Mouse (Mus musculus) adrenal gland, postnatal 10 days (tissue): ENCODE measurements around the gene Carm1. TPM values are rescaled to one million over a fixed set of nuclear protein-coding genes. Genes with fewer than 3 reads are reported as not detected.
"Not testable (repeated sequence)": the region's sequence is repeated elsewhere in the genome, so short reads cannot be mapped to it uniquely, and the experiment has no call there.

ENCODE experiments used
- DNase-seq: peaks from one replicate; pipeline ENCODE4 v3.0.0; 2021; ENCODE audit warnings: mixed read lengths
- long read RNA-seq, 2 experiments: library from polyadenylated mRNA; stranded (forward); transcript quantifications; one replicate each; pipeline ENCODE4 v2.0.0; 2021
- total RNA-seq, 2 experiments: library from RNA; stranded (reverse); gene quantifications; 2 replicates each; pipeline ENCODE4 v1.2.3; 2021

Gene Carm1
- total RNA-seq = 10 to 100 TPM; 45.1 to 65.4 TPM
- long read RNA-seq, experiment 1, transcript Carm1-201 (16 exons, 3,220 nt) = major isoform, 6 of 26 reads
- long read RNA-seq, experiment 1, partial matches to known transcripts = 3 of 26 reads
- long read RNA-seq, experiment 1, other reads (novel, unspliced or antisense) = 16 of 26 reads
- long read RNA-seq, experiment 2, transcript Carm1-203 (15 exons, 3,152 nt) = minor isoform, 8 of 54 reads
- long read RNA-seq, experiment 2, transcript Carm1-201 (16 exons, 3,220 nt) = major isoform, 35 of 54 reads
- long read RNA-seq, experiment 2, partial matches to known transcripts = 2 of 54 reads
- long read RNA-seq, experiment 2, other reads (novel, unspliced or antisense) = 9 of 54 reads

- DNase-seq = no peak
These were observed at the start of gene Carm1 for GRCm38 (mm10) chr9:21546789-21547074. Gene Carm1, plus strand, starts transcription at chr9:21546894.

DNA sequence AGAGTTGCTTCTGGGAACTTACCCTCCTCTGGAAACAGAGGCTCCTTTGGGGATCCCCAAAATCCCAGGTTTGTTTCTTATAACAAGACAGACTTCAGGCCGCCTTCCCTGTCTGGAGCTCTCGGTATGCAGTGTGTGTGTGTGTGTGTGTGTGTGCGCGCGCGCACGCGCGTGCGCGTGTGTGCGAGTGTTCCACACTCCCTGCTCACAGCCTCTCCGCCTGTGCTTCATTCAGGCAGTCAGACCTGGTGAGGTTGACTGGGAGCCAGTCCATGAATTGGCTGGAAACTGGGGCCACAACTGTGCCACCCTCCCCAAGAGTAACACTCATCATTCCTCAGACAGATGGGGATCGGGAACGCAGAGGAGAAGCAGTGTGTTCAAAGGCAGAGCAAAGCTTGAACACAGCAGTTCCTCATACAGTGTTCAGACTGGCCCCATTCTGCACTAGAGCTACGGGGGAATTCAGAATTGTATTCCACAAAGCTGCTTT, 49.6 kb upstream of the Carm1 start:
- no peak for DNase-seq

DNA sequence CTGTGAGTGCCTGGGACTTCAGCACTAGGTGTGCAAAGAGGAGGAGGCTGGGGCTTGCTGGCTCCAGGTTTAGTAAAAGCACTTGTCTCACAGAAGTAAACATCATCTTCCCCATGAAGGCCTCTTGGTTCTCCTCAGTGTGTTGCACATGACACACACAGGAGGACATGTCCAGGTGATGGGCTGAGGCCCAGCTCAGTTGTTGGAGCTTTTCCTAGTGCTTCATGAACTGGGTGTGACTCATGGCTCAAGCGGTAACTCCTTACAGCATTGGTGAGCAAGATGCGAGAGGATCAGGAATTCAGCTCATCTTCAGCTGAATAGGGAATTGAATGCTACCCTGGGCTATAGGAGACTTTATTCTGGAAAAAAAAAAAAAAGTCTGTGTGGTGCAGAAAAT, 49.0 kb upstream of the Carm1 start:
- DNase-seq = no peak

- no peak for DNase-seq
These were observed 48.3 kb upstream of the Carm1 start for GRCm38 (mm10) chr9:21498284-21498902.

GRCm38 (mm10) chr9:21503352-21503751, 43.3 kb upstream of the Carm1 start:
- DNase-seq = no peak

GRCm38 (mm10) chr9:21505767-21506166, 40.9 kb upstream of the Carm1 start:
- no peak for DNase-seq

DNA sequence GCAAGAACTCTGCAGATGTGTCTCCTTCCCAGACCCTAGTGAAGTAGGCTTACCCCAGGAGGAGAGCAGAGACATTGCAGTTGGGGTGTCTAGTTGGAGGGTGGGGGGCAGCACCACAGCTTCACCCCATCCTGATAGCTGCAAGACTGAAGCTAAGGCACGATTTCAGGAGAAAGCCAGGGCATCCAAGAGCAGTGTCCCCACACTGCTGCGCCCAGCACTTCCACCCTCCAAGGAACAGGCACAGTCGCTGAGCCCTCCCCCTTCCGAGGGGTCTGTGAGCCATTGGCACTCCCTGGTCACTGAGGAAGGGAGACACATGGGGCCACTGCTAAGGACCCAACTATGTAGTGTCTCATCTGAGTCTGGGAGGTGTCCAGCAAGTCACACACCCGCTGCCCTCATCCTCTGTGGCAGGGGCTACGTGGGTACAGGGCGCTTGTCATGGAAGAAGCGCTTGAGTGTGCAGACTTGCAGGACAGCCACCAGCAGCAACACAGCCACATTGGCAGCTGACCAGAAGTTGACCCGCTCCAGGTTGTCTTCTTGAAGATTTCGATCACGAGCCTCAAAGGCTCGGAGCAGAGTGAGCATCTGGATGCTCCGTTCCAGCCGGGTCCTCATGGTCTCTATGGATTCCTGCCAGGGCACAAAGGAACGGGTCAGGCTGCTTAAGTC, 38.8 kb upstream of the Carm1 start:
- no peak for DNase-seq

DNA sequence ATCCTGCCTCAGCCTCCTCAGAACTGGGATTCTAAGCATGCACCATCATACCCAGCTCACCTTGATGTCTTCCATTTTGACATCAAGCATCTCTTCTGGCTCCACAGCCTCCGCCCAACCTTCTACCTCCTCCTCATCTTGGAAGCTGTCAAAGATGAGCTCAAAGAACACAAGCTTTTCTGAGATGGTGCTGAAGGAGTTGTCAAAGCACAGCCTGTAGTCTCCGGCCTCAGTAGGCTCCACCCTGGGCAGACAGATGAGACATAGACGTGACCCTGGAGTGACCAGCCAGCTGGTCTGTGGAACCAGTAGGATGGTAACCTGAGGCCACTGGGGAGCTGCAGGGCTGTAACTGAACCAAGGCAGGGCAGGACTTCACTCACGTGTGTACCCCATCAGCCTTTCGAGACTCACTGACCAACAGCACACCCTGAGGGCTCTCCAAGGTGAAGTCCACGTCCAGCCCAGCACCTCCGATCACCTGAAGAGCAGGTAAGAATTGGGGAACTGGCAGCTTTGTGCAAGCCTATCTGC, 37.8 kb upstream of the Carm1 start:
- no peak for DNase-seq

GRCm38 (mm10) chr9:21509772-21510688, 36.7 kb upstream of the Carm1 start, which contains the start of gene Tmed1:
Gene Tmed1, minus strand, starts transcription at chr9:21510252.
- DNase-seq = peak; percentile 96

GRCm38 (mm10) chr9:21510689-21511015, 36.0 kb upstream of the Carm1 start:
- no peak for DNase-seq

DNA sequence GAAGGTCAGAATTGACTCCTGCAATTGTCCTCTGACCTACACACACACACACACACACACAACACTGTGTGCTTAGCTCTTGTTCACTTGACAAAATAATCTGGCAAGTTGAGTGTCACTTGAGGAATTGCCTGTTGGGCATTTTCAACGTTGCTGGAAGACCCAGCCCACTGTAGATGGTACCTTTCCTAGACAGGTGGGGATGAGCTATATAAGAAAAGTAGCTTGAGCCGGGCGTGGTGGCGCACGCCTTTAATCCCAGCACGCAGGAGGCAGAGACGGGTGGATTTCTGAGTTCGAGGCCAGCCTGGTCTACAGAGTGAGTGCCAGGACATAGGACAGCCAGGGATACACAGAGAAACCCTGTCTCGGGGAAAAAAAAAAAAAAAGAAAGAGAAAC, 35.6 kb upstream of the Carm1 start:
- DNase-seq = no peak

- DNase-seq = no peak
These were observed 33.2 kb upstream of the Carm1 start for GRCm38 (mm10) chr9:21513466-21513865.

DNA sequence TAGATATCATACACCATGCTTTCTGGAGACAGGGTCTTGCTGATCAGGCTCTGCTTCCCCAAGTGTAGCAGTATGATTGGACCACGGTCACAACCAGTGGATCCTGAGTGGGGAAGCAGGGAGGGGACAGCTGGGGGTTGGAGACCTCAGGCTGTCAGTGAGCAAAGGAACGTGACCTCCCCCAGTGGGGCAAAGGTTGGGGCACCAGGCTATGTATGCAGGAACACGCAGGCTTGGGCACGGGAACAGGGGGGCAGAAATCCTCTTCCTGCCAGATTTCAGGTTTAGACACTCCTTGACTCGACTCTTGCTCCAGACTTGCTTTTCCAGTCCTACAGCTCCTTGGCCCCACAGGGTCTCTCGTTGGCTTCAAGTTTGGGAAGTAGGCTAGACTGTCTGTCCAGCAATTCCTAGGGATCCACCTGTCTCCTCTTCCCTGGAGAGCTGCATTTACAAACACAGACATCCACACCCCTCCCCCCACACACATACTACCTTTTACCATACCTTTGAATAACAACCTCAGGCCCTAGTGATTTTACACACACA, 28.7 kb upstream of the Carm1 start:
- DNase-seq = no peak

GRCm38 (mm10) chr9:21518690-21519089, 28.0 kb upstream of the Carm1 start:
- DNase-seq = not testable (repeated sequence)

DNA sequence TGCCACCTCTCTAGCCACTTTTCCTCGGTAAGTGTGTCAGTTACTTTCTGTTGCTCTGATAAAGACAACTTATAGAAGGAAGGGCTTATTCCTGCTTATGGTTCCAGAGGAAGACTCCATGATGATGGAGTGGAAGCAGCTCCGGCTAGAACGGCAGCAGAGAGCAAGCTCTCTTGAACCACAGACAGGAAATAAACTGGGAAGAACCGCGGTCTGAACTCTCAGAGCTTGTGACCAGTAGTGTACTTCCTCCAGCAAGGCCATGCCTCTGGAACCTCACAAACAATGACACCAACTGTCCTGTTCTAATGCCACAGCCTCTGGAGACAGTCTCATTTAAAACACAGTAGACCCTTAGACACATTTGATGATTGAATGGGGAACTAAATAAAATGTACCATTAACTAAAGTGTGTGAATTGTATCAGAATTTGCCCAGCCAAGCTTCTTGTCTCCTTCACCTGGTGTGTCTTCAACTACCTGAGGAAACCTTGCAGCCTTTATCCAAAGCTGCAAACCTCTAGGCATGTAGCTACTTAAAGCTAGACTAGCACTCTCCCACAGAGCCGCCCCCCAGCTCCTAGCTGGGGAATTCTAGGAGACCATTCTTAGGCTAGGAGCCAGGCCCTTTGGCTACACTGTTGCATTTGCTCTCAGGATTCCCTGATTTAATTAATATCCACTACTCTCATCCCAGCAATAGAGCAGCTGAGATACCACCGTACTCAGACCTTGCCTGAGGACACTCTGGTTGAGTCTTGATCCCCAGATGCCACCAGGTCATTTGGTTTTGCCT, 21.4 kb upstream of the Carm1 start:
- DNase-seq = no peak

GRCm38 (mm10) chr9:21525937-21526633, 20.6 kb upstream of the Carm1 start, which contains the start of gene AB124611:
Gene AB124611, plus strand, starts transcription at chr9:21526176.
- DNase-seq = no peak

DNA sequence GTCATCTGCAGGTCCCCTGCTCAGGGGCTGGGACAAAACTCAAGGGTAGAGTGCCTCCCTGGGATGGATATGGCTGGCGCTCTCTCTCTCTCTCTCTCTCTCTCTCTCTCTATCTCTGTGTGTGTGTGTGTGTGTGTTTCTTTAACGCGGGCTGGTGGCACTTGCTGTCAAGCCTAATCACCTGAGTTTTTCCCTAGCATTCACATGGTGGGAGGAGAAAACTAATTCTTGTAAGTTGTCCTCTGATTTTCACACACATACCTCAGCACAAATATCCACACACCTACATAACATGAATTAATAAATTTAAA, 20.1 kb upstream of the Carm1 start:
- DNase-seq = no peak

- no peak for DNase-seq
These were observed 19.4 kb upstream of the Carm1 start for GRCm38 (mm10) chr9:21527100-21527801.

DNA sequence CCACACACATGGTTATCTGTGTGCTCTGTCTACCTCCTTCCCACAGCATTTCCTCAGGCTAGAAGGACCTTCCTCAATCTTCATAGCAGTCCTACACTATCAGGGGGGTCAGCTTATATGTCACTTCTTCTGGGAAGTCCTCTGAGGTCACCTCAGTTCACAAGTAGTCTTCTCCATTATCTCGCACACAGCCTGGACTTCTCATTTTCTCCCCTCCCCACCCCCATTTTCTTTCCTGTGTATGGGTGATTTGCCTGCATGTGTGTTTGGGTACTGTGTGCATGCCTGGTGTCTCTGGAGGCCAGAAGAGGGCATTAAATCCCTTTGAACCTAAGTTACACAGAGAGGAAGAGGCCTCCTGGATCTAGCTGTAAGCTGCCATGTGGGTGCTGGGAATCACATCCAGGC, 18.8 kb upstream of the Carm1 start:
- no peak for DNase-seq

DNA sequence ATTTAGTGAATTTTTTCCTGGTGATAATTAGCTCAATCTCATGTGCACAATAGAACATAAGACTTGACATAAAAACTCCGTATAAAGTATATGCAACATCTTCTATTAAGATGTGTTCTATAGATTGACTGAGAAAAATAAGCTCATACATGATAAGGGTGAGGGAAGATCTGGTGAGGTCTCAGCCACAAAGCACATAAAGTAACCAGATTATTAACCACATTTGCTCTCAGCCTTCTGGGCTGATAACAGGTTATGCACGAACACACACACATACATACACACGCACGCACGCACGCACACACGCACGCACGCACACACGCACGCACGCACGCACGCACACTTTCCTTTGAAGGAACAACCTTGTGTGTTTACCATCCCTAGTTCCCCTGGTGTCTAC, 10.2 kb upstream of the Carm1 start:
- no peak for DNase-seq
